Mouse (Mus musculus) CH12.LX (cell line): ENCODE results near the gene E130208F15Rik. TPM values are rescaled to one million over a fixed set of nuclear protein-coding genes. Genes with fewer than 3 reads are reported as not detected.

Experiments used
- DNase-seq: peaks from one replicate; pipeline ENCODE4 v3.0.0-alpha.2; 2013; ENCODE audit errors: extremely low read depth
- H3K27ac ChIP-seq: 2 replicates; pipeline ENCODE4 v1.5.1; 2012; ENCODE audit warnings: low read depth, mild to moderate bottlenecking, control low read depth, moderate library complexity; ENCODE audit not compliant: insufficient read depth
- H3K27me3 ChIP-seq: replicated peaks from 2 replicates; pipeline ENCODE3; 2012; ENCODE audit warnings: inconsistent platforms
- H3K36me3 ChIP-seq, 2 experiments: replicated peaks in 1 of 2; 2 replicates each; pipeline versions ENCODE3 to v1.6.1; 2012; ENCODE audit warnings: inconsistent platforms in 1 of 2, low read length in 1 of 2, mild to moderate bottlenecking in 1 of 2, mixed read lengths in 1 of 2, moderate library complexity in 1 of 2; ENCODE audit not compliant: control insufficient read depth in 1 of 2, insufficient read depth in 1 of 2
- H3K4me1 ChIP-seq, 2 experiments: 2 replicates each; pipeline ENCODE4 v1.6.1; 2012; ENCODE audit warnings: inconsistent platforms in 1 of 2, moderate library complexity in 1 of 2; ENCODE audit not compliant: insufficient read depth in 2 of 2, control insufficient read depth in 1 of 2
- H3K4me2 ChIP-seq: 2 replicates; pipeline ENCODE4 v1.6.1; 2012; ENCODE audit warnings: low read depth, mild to moderate bottlenecking, control low read depth; ENCODE audit not compliant: poor library complexity, insufficient read depth, severe bottlenecking
- H3K4me3 ChIP-seq, 3 experiments: fragments of 150-350 bp in 1 of 3; sonication (generic) in 1 of 3; replicated peaks in 1 of 3; 2 replicates each; pipeline versions ENCODE3 to v1.5.1; 2011 to 2012; ENCODE audit warnings: low read depth in 2 of 3, low read length in 2 of 3, mild to moderate bottlenecking in 2 of 3, moderate library complexity in 2 of 3, control low read depth in 1 of 3, improper control_type of control experiment in 1 of 3, inconsistent platforms in 1 of 3, mixed read lengths in 1 of 3; ENCODE audit not compliant: poor library complexity in 1 of 3
- H3K79me2 ChIP-seq: replicated peaks from 2 replicates; pipeline ENCODE4 v1.6.1; 2012; ENCODE audit warnings: mild to moderate bottlenecking, moderate library complexity; ENCODE audit not compliant: control insufficient read depth, poor library complexity, insufficient read depth, severe bottlenecking; ENCODE audit errors: extremely low read depth
- H3K9ac ChIP-seq: 2 replicates; pipeline ENCODE4 v1.6.1; 2012; ENCODE audit warnings: low read depth, mild to moderate bottlenecking, control low read depth, moderate library complexity; ENCODE audit not compliant: insufficient read depth
- H3K9me3 ChIP-seq: replicated peaks from 2 replicates; pipeline ENCODE3; 2012; ENCODE audit warnings: low read length, inconsistent platforms, mixed read lengths
- BHLHE40 ChIP-seq: IDR thresholded peaks from 2 replicates; pipeline ENCODE4 v1.6.1; 2011; ENCODE audit warnings: mild to moderate bottlenecking, low read depth, low read length, improper control_type of control experiment
- CHD1 ChIP-seq: IDR thresholded peaks from 2 replicates; pipeline ENCODE4 v1.6.1; 2012; ENCODE audit warnings: low read depth, low read length, improper control_type of control experiment, inconsistent platforms
- EP300 ChIP-seq: IDR thresholded peaks from 2 replicates; pipeline ENCODE4 v1.6.1; 2011; ENCODE audit warnings: low read length, improper control_type of control experiment
- IRF4 ChIP-seq: IDR thresholded peaks from 2 replicates; pipeline ENCODE4 v1.6.1; 2014; ENCODE audit warnings: low read depth, mild to moderate bottlenecking, inconsistent platforms, low read length, improper control_type of control experiment
- JUN ChIP-seq: IDR thresholded peaks from 2 replicates; pipeline ENCODE4 v1.6.1; 2011; ENCODE audit warnings: low read depth, mild to moderate bottlenecking, low read length, improper control_type of control experiment, moderate library complexity; ENCODE audit not compliant: insufficient read depth
- MAZ ChIP-seq: IDR thresholded peaks from 2 replicates; pipeline ENCODE4 v1.6.1; 2012; ENCODE audit warnings: low read depth, mild to moderate bottlenecking, inconsistent platforms, low read length, improper control_type of control experiment, moderate library complexity
- MXI1 ChIP-seq: IDR thresholded peaks from 2 replicates; pipeline ENCODE4 v1.6.1; 2011; ENCODE audit warnings: mild to moderate bottlenecking, low read depth, low read length, improper control_type of control experiment
- PAX5 ChIP-seq: IDR thresholded peaks from 2 replicates; pipeline ENCODE4 v1.6.1; 2012; ENCODE audit warnings: low read length, inconsistent platforms, mixed read lengths
- USF1 ChIP-seq: IDR thresholded peaks from 2 replicates; pipeline ENCODE4 v1.6.1; 2014; ENCODE audit warnings: low read depth, mild to moderate bottlenecking, inconsistent platforms, low read length, improper control_type of control experiment
- ZKSCAN1 ChIP-seq: IDR thresholded peaks from 2 replicates; pipeline ENCODE4 v1.6.1; 2012; ENCODE audit warnings: low read depth, inconsistent platforms, low read length, improper control_type of control experiment, borderline replicate concordance
- dilution Hi-C: fragments of 300-500 bp; cut with MboI; formaldehyde crosslinking; loops from 2 replicates; pipeline ENCODE4 v1.14.3; 2020; ENCODE audit warnings: low sequenced_read_pairs; ENCODE audit not compliant: extremely low pct_unique_long_range_greater_than_20kb, extremely low pct_ligation_motif_present
- in situ Hi-C: fragments of 300-500 bp; cut with MboI; formaldehyde crosslinking; loops from 3 replicates; pipeline ENCODE4 v1.14.3; 2019; ENCODE audit warnings: low sequenced_read_pairs, low pct_ligation_motif_present, low pct_unique_long_range_greater_than_20kb, mixed read lengths
- polyA plus RNA-seq: library from polyadenylated mRNA; unstranded; fragments of >175 nt; gene quantifications from 2 replicates; pipeline ENCODE4 v1.2.1, GENCODE M21; 2012; ENCODE audit warnings: low read depth; ENCODE audit not compliant: insufficient read length
- total RNA-seq, 2 experiments: library from RNA; depleted of rRNA; stranded (reverse); fragments of 300-350 nt in 1 of 2; fragments of >200 nt in 1 of 2; gene quantifications; 2 replicates each; pipeline ENCODE4 v1.2.3; 2012 to 2014

Gene E130208F15Rik
- total and polyA plus RNA-seq, 3 experiments: 0.70 to 9.7 (median 5.6) TPM

DNA sequence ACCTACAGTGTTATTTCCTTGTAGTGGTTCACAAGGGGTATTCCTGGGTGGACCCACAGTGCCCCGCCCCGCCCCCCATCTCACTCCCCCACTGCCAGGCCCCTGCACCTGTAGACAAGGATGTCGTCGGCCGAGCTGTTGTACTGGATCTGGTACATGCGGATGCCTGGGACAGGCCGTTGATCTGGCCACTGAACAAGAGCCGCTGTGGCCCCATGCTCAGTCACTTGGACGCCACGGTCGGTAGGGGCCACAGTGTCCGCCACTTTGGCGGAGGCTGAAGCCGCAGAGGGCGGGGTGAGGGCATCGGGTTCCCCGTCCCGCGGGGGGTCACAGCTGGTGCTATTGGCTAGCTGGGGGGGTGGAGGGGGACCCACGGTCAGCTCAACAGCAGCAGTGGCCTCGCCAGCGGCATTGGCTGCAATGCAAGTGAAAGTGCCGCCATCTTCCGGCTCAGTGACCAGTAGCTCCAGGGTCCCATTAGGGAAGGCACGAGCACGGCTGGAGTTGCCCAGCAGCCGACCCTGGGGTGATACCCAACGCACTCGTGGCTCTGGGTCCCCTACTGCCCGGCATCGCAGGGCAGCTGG lies 37.8 kb downstream of the E130208F15Rik start:
- no peak for DNase-seq
- Histone ChIP-seq H3K4me1 (peaks cover 9 to 13% of the 10 kb centered on the region in 2 experiments), H3K9ac (no peak overlapping the region), H3K4me2 (peak overlapping the region; percentile 58; the same call in 1 of the 2 replicates), H3K27me3 (peaks cover 98% of the 10 kb centered on the region), H3K4me3 (peak overlapping the region in 1 of 3 experiments; percentile 14), H3K79me2 (no peaks in the 10 kb centered on the region), H3K9me3 (peaks cover 6% of the 10 kb centered on the region), H3K27ac (no peak overlapping the region), H3K36me3 (no peaks in the 10 kb centered on the region)
- in situ Hi-C loops: no loop called here
- dilution Hi-C loops: no loop called here
- TF ChIP-seq IRF4 (no peak), USF1 (no peak), JUN (no peak), CHD1 (no peak)

DNA sequence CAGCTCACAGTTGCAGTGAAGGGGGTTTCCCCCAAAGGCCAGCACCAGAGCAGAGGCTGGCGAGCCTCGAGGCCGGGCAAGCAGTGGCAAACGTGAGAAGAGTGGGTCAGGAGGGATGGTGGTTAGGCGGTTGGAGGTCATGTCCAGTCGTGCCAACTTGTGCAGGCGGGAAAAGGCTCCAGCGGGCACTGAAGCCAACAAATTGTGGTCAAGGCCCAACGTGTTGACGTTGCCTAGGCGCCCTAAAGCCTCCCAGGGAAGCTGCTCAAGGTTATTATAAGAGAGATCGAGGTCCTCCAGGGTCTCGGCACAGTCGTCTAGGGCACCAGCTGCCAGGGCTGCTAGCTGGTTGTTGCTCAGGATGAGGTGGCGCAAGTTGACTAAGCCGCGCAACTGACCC lies 38.5 kb downstream of the E130208F15Rik start:
- Histone ChIP-seq H3K9me3 (peaks cover 10% of the 10 kb centered on the region), H3K27ac (no peak overlapping the region), H3K36me3 (no peaks in the 10 kb centered on the region), H3K27me3 (peaks cover 98% of the 10 kb centered on the region), H3K4me3 (no peak overlapping the region), H3K4me1 (peaks cover 6 to 13% of the 10 kb centered on the region in 2 experiments)
- dilution Hi-C loops (no loop called here), in situ Hi-C loops (loop anchor here (5.0 kb wide), 1 partner anchor 77 kb away; no protein-coding TSS in a partner anchor)
- DNase-seq: no peak
- TF ChIP-seq BHLHE40 (peak; percentile 46; the same call in 1 of the 2 replicates), MAZ (no peak)
- TF ChIP-seq, all 38 proteins: peak for 1
- Histone ChIP-seq H3K4me2 (0 out of 2 replicates have a peak overlapping the region, but pooled peaks have one; percentile 58), H3K79me2 (no peaks in the 10 kb centered on the region), H3K9ac (no peak overlapping the region)

DNA sequence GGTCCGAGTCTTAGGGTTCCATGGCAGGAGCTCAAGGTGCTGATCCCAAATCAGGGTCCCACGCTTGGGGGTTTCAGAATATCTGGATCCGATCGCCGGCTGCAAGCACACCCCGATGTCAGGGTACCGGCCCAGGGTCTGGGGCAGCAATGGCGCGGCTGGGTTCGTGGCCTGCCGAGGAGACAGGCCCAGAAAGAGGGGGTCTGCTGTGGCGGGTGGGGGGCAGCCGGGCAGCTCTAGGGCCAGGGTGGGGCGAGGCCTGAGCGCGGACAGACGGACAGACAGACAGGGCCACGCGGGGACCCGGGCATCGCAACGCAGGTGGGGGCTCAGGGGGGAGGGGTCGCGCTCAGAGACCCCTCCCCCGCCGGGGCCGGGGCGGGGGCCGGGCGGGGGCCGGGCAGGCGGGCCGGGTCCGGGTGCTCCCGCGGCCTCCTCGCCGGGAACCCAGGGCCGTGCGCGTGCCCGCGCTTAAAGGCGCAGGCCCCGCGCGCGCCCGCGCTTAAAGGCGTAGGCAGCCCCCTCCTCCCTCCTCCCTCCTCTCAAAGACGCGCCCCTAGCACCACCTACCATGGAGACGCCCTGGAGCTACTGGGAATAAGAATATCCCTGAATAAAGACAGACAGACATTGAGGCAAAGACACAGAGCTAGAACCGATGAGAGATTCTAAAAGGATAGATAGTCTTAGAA lies 41.3 kb downstream of the E130208F15Rik start, which contains the start of gene Lrfn3:
Gene Lrfn3, minus strand, starts transcription at position 121 of the 692 bp plus-strand sequence.
- Histone ChIP-seq H3K27ac (no peak within 1 kb of the TSS), H3K4me2 (no peak within 1 kb of the TSS), H3K9me3 (peaks cover 14% of the 10 kb centered on the region), H3K4me1 (peaks cover 6 to 13% of the 10 kb centered on the region in 2 experiments), H3K27me3 (peaks cover 90% of the 10 kb centered on the region), H3K4me3 (no peak within 1 kb of the TSS), H3K79me2 (no peaks in the 10 kb centered on the region), H3K9ac (no peak within 1 kb of the TSS), H3K36me3 (no peaks in the 10 kb centered on the region)
- dilution Hi-C loops: no loop called here
- TF ChIP-seq IRF4: no peak
- TF ChIP-seq EP300: no peak
- TF ChIP-seq PAX5: no peak
- no peak for TF ChIP-seq ZKSCAN1
- TF ChIP-seq MXI1: no peak
- TF ChIP-seq BHLHE40: no peak
- DNase-seq: no peak
- in situ Hi-C loops: loop anchor here (5.0 kb wide), 1 partner anchor 75 kb away; no protein-coding TSS in a partner anchor
